ENCODE assay signal across 14 mouse cellular contexts in genomic region chr8:57918720-57919640, GRCm38 (mm10).
DNase-seq lines count a peak whose midpoint lies in the region; ATAC-seq and TF ChIP-seq lines count a peak whose summit lies in the region.
"Had no signal": no experiment of that assay in that cellular context is flagged by ENCODE, and none has a peak within 500 bp of the region (broad histone marks: within the 10 kb centered on the region; RNA-seq: fewer than 3 reads in every experiment).

No protein-coding gene starts in this region.

- H3K27me3 ChIP-seq in hindbrain, embryonic 11.5 days (ENCODE audit: control insufficient read depth, insufficient read depth, low read length) = no peaks in the 10 kb centered on the region
- H3K27me3 ChIP-seq in hindbrain, embryonic 10.5 days (ENCODE audit: insufficient read depth, poor library complexity, severe bottlenecking) = no peaks in the 10 kb centered on the region
- no peaks in the 10 kb centered on the region for H3K27me3 ChIP-seq in hindbrain, embryonic 15.5 days
- H3K27me3 ChIP-seq in neural tube, embryonic 13.5 days = no peaks in the 10 kb centered on the region

- TF ChIP-seq CTCF in brain, embryonic 14.5 days (IDR thresholded peaks at IDR 0.05; ENCODE audit: borderline replicate concordance, extremely low read depth, insufficient read depth, insufficient read length) = no peak

- no peak overlapping the region for H3K9ac ChIP-seq in hindbrain, embryonic 11.5 days (ENCODE audit: low read depth, low read length)
- no peak overlapping the region for H3K9ac ChIP-seq in hindbrain, embryonic 15.5 days
- no peak overlapping the region for H3K9ac ChIP-seq in neural tube, embryonic 13.5 days

- TF ChIP-seq POLR2A in brain, embryonic 14.5 days (IDR thresholded peaks at IDR 0.05; ENCODE audit: borderline replicate concordance, extremely low read depth, insufficient read depth, insufficient read length, poor library complexity, severe bottlenecking) = no peak

- H3K4me1 ChIP-seq in hindbrain, embryonic 11.5 days (replicated peaks; ENCODE audit: control insufficient read depth, insufficient read depth, low read length) = no peaks in the 10 kb centered on the region; the same call in 1 of the 2 replicates
- peaks cover 34% of the 10 kb centered on the region for H3K4me1 ChIP-seq in hindbrain, embryonic 10.5 days (replicated peaks)
- H3K4me1 ChIP-seq in hindbrain, embryonic 15.5 days (replicated peaks) = peaks cover 15% of the 10 kb centered on the region
- peaks cover 29% of the 10 kb centered on the region for H3K4me1 ChIP-seq in neural tube, embryonic 13.5 days (replicated peaks)

- no peak overlapping the region for H3K4me3 ChIP-seq in hindbrain, embryonic 11.5 days (ENCODE audit: low read depth, low read length)
- no peak overlapping the region for H3K4me3 ChIP-seq in hindbrain, embryonic 10.5 days
- H3K4me3 ChIP-seq in hindbrain, embryonic 15.5 days = no peak overlapping the region
- no peak overlapping the region for H3K4me3 ChIP-seq in neural tube, embryonic 13.5 days

- no peak overlapping the region for H3K4me2 ChIP-seq in hindbrain, embryonic 11.5 days (replicated peaks; ENCODE audit: low read depth, low read length)
- no peak overlapping the region for H3K4me2 ChIP-seq in hindbrain, embryonic 15.5 days
- H3K4me2 ChIP-seq in neural tube, embryonic 13.5 days = no peak overlapping the region

- ATAC-seq in hindbrain, embryonic 11.5 days (ENCODE audit: low FRiP score) = peak; percentile 30
- ATAC-seq in hindbrain, embryonic 15.5 days (ENCODE audit: low FRiP score, low read depth) = 0 out of 2 replicates have a peak, but pooled peaks have one; percentile 36
- no peak for ATAC-seq in neural tube, embryonic 13.5 days (ENCODE audit: low read depth)
- ATAC-seq: intestine, postnatal 0 days; Patski had no signal

- no peaks in the 10 kb centered on the region for H3K36me3 ChIP-seq in hindbrain, embryonic 11.5 days (ENCODE audit: control insufficient read depth, insufficient read depth, low read length)
- H3K36me3 ChIP-seq in hindbrain, embryonic 10.5 days = no peaks in the 10 kb centered on the region
- H3K36me3 ChIP-seq in hindbrain, embryonic 15.5 days = no peaks in the 10 kb centered on the region
- no peaks in the 10 kb centered on the region for H3K36me3 ChIP-seq in neural tube, embryonic 13.5 days

- H3K27ac ChIP-seq in hindbrain, embryonic 11.5 days (ENCODE audit: low read depth, low read length) = no peak overlapping the region
- no peak overlapping the region for H3K27ac ChIP-seq in hindbrain, embryonic 10.5 days
- H3K27ac ChIP-seq in hindbrain, embryonic 15.5 days (replicated peaks) = peak overlapping the region; percentile 23; the same call in 1 of the 2 replicates
- H3K27ac ChIP-seq in neural tube, embryonic 13.5 days (replicated peaks) = peak overlapping the region; percentile 62
- H3K27ac ChIP-seq: macrophage had no signal

- no peaks in the 10 kb centered on the region for H3K9me3 ChIP-seq in hindbrain, embryonic 11.5 days (ENCODE audit: control insufficient read depth, low read length)
- no peaks in the 10 kb centered on the region for H3K9me3 ChIP-seq in hindbrain, embryonic 10.5 days
- no peaks in the 10 kb centered on the region for H3K9me3 ChIP-seq in hindbrain, embryonic 15.5 days
- no peaks in the 10 kb centered on the region for H3K9me3 ChIP-seq in neural tube, embryonic 13.5 days

- DNase-seq in hindbrain, embryonic 11.5 days (ENCODE audit: low spot score) = no peak
- DNase-seq in hindbrain, embryonic 10.5 days (ENCODE audit: low spot score) = no peak
- peak; percentile 85 for DNase-seq in brain, embryonic 14.5 days (ENCODE audit: low read depth)
- DNase-seq in gastrocnemius, postnatal 10 days = no peak
- DNase-seq in heart, adult 9 months (ENCODE audit: low spot score in 2 of 2) = no peak
- DNase-seq in heart, adult 18-20 months = no peak
- DNase-seq: adrenal gland, adult 2 months; layer of hippocampus, adult 9-11 months; liver had no signal

- WGBS in hindbrain, embryonic 11.5 days = 59% methylated on average over 9 of the region's 9 CpGs
- WGBS in hindbrain, embryonic 10.5 days = 59% methylated on average over 9 of the region's 9 CpGs
- WGBS in hindbrain, embryonic 15.5 days = 38% methylated on average over 9 of the region's 9 CpGs
- 32% methylated on average over 9 of the region's 9 CpGs for WGBS in neural tube, embryonic 13.5 days

Comparison
In these comparisons a context has a peak if more than half of its experiments do, and no peak if none do; other contexts are left out.
1. H3K27ac ChIP-seq: peak in hindbrain, embryonic 15.5 days (single experiment) and neural tube, embryonic 13.5 days (single experiment); none in hindbrain, embryonic 11.5 days (single experiment) and hindbrain, embryonic 10.5 days (single experiment).